Mouse (Mus musculus) cerebellum, adult 2 months (tissue): ENCODE measurements around the gene Zfp710. TPM values are rescaled to one million over a fixed set of nuclear protein-coding genes. Genes with fewer than 3 reads are reported as not detected.

Source experiments
- DNase-seq, 2 experiments: peaks; one replicate each; pipeline ENCODE4 v3.0.0; 2021
- H3K27ac ChIP-seq: fragments of 200-500 bp; 2 replicates; pipeline ENCODE4 v1.5.1; 2012; ENCODE audit warnings: low read length, control low read depth, inconsistent platforms; ENCODE audit not compliant: insufficient read depth
- H3K27me3 ChIP-seq: fragments of 200-500 bp; 2 replicates; pipeline ENCODE4 v1.6.1; 2012; ENCODE audit warnings: inconsistent platforms, mild to moderate bottlenecking, low read length, moderate library complexity; ENCODE audit not compliant: control insufficient read depth, insufficient read depth
- H3K4me1 ChIP-seq: fragments of 200-500 bp; 2 replicates; pipeline ENCODE4 v1.6.1; 2011; ENCODE audit warnings: low read length; ENCODE audit not compliant: control insufficient read depth, insufficient read depth
- H3K4me3 ChIP-seq: fragments of 200-500 bp; replicated peaks from 2 replicates; pipeline ENCODE3; 2011; ENCODE audit warnings: mild to moderate bottlenecking, low read depth, low read length, control low read depth; ENCODE audit not compliant: insufficient read depth
- CTCF ChIP-seq: fragments of 200-500 bp; IDR thresholded peaks from 2 replicates; pipeline ENCODE4 v1.5.1; 2011; ENCODE audit warnings: low read depth, mild to moderate bottlenecking, control low read depth, low read length, moderate library complexity, borderline replicate concordance; ENCODE audit not compliant: insufficient read depth
- POLR2A ChIP-seq: fragments of 200-500 bp; IDR thresholded peaks from 2 replicates; pipeline ENCODE4 v1.6.1; 2011; ENCODE audit warnings: low read length, control low read depth, borderline replicate concordance; ENCODE audit not compliant: insufficient read depth
- WGBS: fragments of 180-500 bp; shearing (Covaris S2); methylation state at CpG from one replicate; pipeline ENCODE4 v1.1.7; 2018; 5-methylcytosine and 5-hydroxymethylcytosine counted together
- polyA plus RNA-seq: library from polyadenylated mRNA; depleted of rRNA; stranded (reverse); fragments of >200 nt; gene quantifications from 2 replicates; pipeline ENCODE4 v1.2.3, GENCODE M21; 2012

Zfp710 gene
- polyA plus RNA-seq, 1 experiment: 10.9 TPM

- Histone ChIP-seq H3K4me1 (peaks cover 11% of the 10 kb centered on the region), H3K27ac (no peak overlapping the region; the same call in 1 of the 2 replicates), H3K27me3 (no peaks in the 10 kb centered on the region), H3K4me3 (peak overlapping the region; percentile 25)
- TF ChIP-seq CTCF (no peak), POLR2A (no peak)
- peak; percentile 69 to 79 for DNase-seq
- 1% methylated on average over 3 of the region's 3 CpGs for WGBS
Observed at GRCm38 (mm10) chr7:80028418-80028720, 3.8 kb downstream of the Zfp710 start.

- H3K4me3 ChIP-seq: no peak overlapping the region
- no peak for DNase-seq
- H3K4me1 ChIP-seq: peaks cover 11% of the 10 kb centered on the region
- TF ChIP-seq POLR2A (no peak), CTCF (no peak)
- H3K27ac ChIP-seq: no peak overlapping the region
- no peaks in the 10 kb centered on the region for H3K27me3 ChIP-seq
Observed at GRCm38 (mm10) chr7:80030009-80030408, 5.4 kb downstream of the Zfp710 start.

GRCm38 (mm10) chr7:80030486-80030885, 5.9 kb downstream of the Zfp710 start:
- Histone ChIP-seq H3K4me1 (peaks cover 11% of the 10 kb centered on the region), H3K4me3 (no peak overlapping the region), H3K27me3 (no peaks in the 10 kb centered on the region), H3K27ac (no peak overlapping the region)
- 94% methylated on average over 8 of the region's 8 CpGs for WGBS
- DNase-seq: no peak
- TF ChIP-seq CTCF: no peak
- TF ChIP-seq POLR2A: no peak

GRCm38 (mm10) chr7:80030987-80031386, 6.4 kb downstream of the Zfp710 start:
- no peak for DNase-seq
- 97% methylated on average over 8 of the region's 8 CpGs for WGBS
- Histone ChIP-seq H3K4me3 (no peak overlapping the region), H3K27me3 (no peaks in the 10 kb centered on the region), H3K27ac (no peak overlapping the region), H3K4me1 (peaks cover 11% of the 10 kb centered on the region)
- TF ChIP-seq POLR2A (no peak), CTCF (no peak)

- no peaks in the 10 kb centered on the region for H3K27me3 ChIP-seq
- 53% methylated on average over 10 of the region's 10 CpGs for WGBS
- no peak overlapping the region for H3K27ac ChIP-seq
- no peak overlapping the region for H3K4me3 ChIP-seq
- TF ChIP-seq POLR2A (no peak), CTCF (no peak)
- DNase-seq: no peak
- H3K4me1 ChIP-seq: peaks cover 11% of the 10 kb centered on the region
Observed at GRCm38 (mm10) chr7:80031478-80031877, 6.9 kb downstream of the Zfp710 start.

GRCm38 (mm10) chr7:80032216-80033052, 7.8 kb downstream of the Zfp710 start:
- H3K27me3 ChIP-seq: no peaks in the 10 kb centered on the region
- H3K4me1 ChIP-seq: peaks cover 11% of the 10 kb centered on the region
- DNase-seq: no peak
- H3K4me3 ChIP-seq: no peak overlapping the region
- WGBS: 72% methylated on average over 10 of the region's 10 CpGs
- TF ChIP-seq POLR2A (no peak), CTCF (no peak)
- no peak overlapping the region for H3K27ac ChIP-seq

- WGBS: 91% methylated on average over 9 of the region's 9 CpGs
- no peaks in the 10 kb centered on the region for H3K27me3 ChIP-seq
- TF ChIP-seq CTCF (no peak), POLR2A (no peak)
- H3K27ac ChIP-seq: no peak overlapping the region
- peaks cover 11% of the 10 kb centered on the region for H3K4me1 ChIP-seq
- no peak for DNase-seq
- no peak overlapping the region for H3K4me3 ChIP-seq
Observed at GRCm38 (mm10) chr7:80033064-80033717, 8.6 kb downstream of the Zfp710 start.

GRCm38 (mm10) chr7:80033771-80034170, 9.2 kb downstream of the Zfp710 start:
- Histone ChIP-seq H3K4me1 (peaks cover 8% of the 10 kb centered on the region), H3K4me3 (no peak overlapping the region), H3K27ac (no peak overlapping the region), H3K27me3 (no peaks in the 10 kb centered on the region)
- no peak for TF ChIP-seq CTCF
- no peak for TF ChIP-seq POLR2A
- DNase-seq: no peak
- WGBS: 92% methylated on average over 9 of the region's 9 CpGs
